Mouse (Mus musculus) liver, embryonic 11.5 days (tissue): ENCODE data around the gene Wdsub1. TPM values are rescaled to one million over a fixed set of nuclear protein-coding genes. Genes with fewer than 3 reads are reported as not detected.

Experiments
- ATAC-seq: fragments of 200-750 bp; cut with Nextera tagmentation; replicated peaks from 2 replicates; pipeline ENCODE4 v1.8.0; 2017; ENCODE audit warnings: moderate number of reproducible peaks, mild to moderate bottlenecking, moderate TSS enrichment, moderate library complexity; ENCODE audit not compliant: low FRiP score
- DNase-seq: peaks from one replicate; pipeline ENCODE4 v3.0.0-alpha.2; 2017; ENCODE audit warnings: low spot score
- H3K27ac ChIP-seq: fragments of 300-500 bp; sonication (generic); 2 replicates; pipeline ENCODE4 v1.5.1; 2014; ENCODE audit warnings: mild to moderate bottlenecking, low read depth, low read length, control low read depth
- H3K27me3 ChIP-seq: fragments of 300-500 bp; sonication (generic); replicated peaks from 2 replicates; pipeline ENCODE4 v1.6.1; 2014; ENCODE audit warnings: low read length, mixed read lengths; ENCODE audit not compliant: control insufficient read depth, insufficient read depth
- H3K36me3 ChIP-seq: fragments of 300-500 bp; sonication (generic); 2 replicates; pipeline ENCODE4 v1.6.1; 2014; ENCODE audit warnings: mild to moderate bottlenecking, low read length, moderate library complexity, mixed read lengths; ENCODE audit not compliant: control insufficient read depth, insufficient read depth
- H3K4me1 ChIP-seq: fragments of 300-500 bp; sonication (generic); replicated peaks from 2 replicates; pipeline ENCODE4 v1.6.1; 2014; ENCODE audit warnings: low read length, mixed read lengths; ENCODE audit not compliant: control insufficient read depth, insufficient read depth
- H3K4me2 ChIP-seq: fragments of 300-500 bp; sonication (generic); 2 replicates; pipeline ENCODE4 v1.6.1; 2014; ENCODE audit warnings: mild to moderate bottlenecking, control low read depth, moderate library complexity
- H3K4me3 ChIP-seq: fragments of 300-500 bp; sonication (generic); 2 replicates; pipeline ENCODE4 v1.5.1; 2014; ENCODE audit warnings: low read depth, low read length, control low read depth
- H3K9ac ChIP-seq: fragments of 300-500 bp; sonication (generic); 2 replicates; pipeline ENCODE4 v1.6.1; 2014; ENCODE audit warnings: low read depth, low read length, control low read depth
- H3K9me3 ChIP-seq: fragments of 300-500 bp; sonication (generic); 2 replicates; pipeline ENCODE4 v1.6.1; 2016; ENCODE audit warnings: low read length, inconsistent platforms, mixed read lengths; ENCODE audit not compliant: control insufficient read depth
- WGBS: fragments of 180-500 bp; shearing (Covaris S2); extraction: QIAGEN DNeasy Blood & Tissue Kit; methylation state at CpG from one replicate; pipeline ENCODE4 v1.1.7; 2014; 5-methylcytosine and 5-hydroxymethylcytosine counted together
- polyA plus RNA-seq: library from polyadenylated mRNA; unstranded; fragments of >200 nt; fragmentation: Nextera tagmentation; extraction: Ambion mirVana; gene quantifications from 2 replicates; pipeline ENCODE4 v1.2.1, GENCODE M21; 2014

The Wdsub1 gene
- polyA plus RNA-seq, 1 experiment from 2014 or later = 23.5 TPM

DNA sequence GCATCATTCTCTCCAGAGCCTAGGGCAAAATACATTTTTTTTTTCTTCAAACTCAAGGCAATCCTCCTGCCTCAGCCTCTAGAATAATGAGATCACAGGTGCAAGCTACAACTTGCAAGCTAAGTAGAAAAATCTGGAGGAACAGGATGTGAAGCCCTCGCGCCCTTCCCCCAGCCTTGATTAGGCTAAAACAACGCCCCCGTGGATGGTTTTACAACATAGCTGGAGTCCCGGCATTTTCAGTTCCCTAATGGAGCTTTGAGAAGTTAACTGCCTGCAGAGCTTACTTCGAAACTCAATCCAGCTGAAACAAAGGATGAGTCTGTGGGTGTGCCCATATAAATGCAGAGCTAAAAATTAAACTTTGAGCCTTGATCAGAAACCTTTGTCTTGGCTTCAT is 7.3 kb upstream of the Wdsub1 start:
- no peak for DNase-seq
- 74% methylated on average over 6 of the region's 6 CpGs for WGBS

DNA sequence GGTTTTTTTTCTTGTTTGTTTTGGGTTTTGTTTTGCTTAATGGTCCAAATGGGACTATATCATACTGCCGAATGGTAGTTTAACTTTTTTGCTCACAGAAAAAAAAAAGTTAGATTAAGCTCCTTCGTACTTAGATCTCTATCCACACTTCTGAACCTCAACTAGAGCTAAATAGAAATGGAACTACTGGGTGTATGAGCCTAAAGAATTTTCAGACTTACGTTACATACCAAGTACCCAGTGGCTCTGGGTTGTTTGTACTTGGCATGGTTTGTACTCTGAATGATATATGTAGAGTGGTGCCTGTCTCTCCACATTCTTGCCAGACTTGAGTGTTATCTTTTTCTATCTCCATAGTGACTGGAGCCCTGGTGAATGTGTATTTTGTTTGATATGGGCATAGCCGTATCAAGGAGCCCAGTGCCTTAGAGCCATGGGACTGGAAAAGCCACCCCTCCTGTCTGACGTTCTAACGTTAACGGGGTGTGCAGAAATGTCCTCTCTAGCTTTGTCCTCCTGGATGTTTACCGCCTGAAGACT is 421 bp upstream of the Wdsub1 start:
- Histone ChIP-seq H3K4me1 (0 out of 2 replicates have a peak, but pooled peaks cover 5% of the 10 kb centered on the region), H3K27me3 (no peaks in the 10 kb centered on the region), H3K9me3 (no peaks in the 10 kb centered on the region), H3K9ac (peak overlapping the region; percentile 73; the same call in 1 of the 2 replicates), H3K4me3 (peak overlapping the region; percentile 74), H3K4me2 (peak overlapping the region; percentile 75), H3K27ac (0 out of 2 replicates have a peak overlapping the region, but pooled peaks have one; percentile 11), H3K36me3 (no peaks in the 10 kb centered on the region)
- WGBS = 49% methylated on average over 8 of the region's 8 CpGs
- DNase-seq = no peak
- ATAC-seq = peak; percentile 65

More for the DNA sequence above, 7.3 kb upstream of the Wdsub1 start:
- Histone ChIP-seq H3K9me3 (no peaks in the 10 kb centered on the region), H3K4me1 (no peaks in the 10 kb centered on the region), H3K36me3 (no peaks in the 10 kb centered on the region), H3K27me3 (no peaks in the 10 kb centered on the region), H3K4me2 (no peak overlapping the region), H3K4me3 (no peak overlapping the region), H3K9ac (no peak overlapping the region), H3K27ac (no peak overlapping the region)
- ATAC-seq = no peak

DNA sequence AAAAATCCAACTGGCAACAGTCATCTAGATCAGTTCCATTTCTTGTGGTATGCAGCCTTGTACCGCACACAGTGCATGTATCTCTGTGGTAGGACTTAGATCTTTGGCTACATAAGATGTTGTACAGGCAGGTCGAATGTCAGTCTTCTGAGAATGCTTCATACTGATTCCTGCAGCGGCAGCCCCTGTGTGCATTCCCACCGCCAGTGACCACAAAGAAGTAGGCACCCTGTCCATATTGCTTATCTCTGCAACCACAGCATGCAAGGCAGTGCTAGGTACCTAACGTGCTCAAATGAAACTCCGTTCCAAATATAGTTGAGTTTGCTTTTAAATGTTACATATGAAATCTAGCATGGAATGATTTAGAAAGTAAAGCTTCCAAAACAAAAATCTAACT is 987 bp downstream of the Wdsub1 start:
- ATAC-seq (no peak; the same call in 1 of the 2 replicates), DNase-seq (no peak)
- H3K9me3 ChIP-seq = no peaks in the 10 kb centered on the region
- 34% methylated on average over 6 of the region's 6 CpGs for WGBS
- peak overlapping the region; percentile 74 for H3K4me3 ChIP-seq
- H3K36me3 ChIP-seq = no peaks in the 10 kb centered on the region; the same call in 1 of the 2 replicates
- peak overlapping the region; percentile 57; the same call in 1 of the 2 replicates for H3K27ac ChIP-seq
- H3K9ac ChIP-seq = peak overlapping the region; percentile 73
- no peaks in the 10 kb centered on the region for H3K27me3 ChIP-seq
- H3K4me2 ChIP-seq = peak overlapping the region; percentile 75
- 0 out of 2 replicates have a peak, but pooled peaks cover 5% of the 10 kb centered on the region for H3K4me1 ChIP-seq

DNA sequence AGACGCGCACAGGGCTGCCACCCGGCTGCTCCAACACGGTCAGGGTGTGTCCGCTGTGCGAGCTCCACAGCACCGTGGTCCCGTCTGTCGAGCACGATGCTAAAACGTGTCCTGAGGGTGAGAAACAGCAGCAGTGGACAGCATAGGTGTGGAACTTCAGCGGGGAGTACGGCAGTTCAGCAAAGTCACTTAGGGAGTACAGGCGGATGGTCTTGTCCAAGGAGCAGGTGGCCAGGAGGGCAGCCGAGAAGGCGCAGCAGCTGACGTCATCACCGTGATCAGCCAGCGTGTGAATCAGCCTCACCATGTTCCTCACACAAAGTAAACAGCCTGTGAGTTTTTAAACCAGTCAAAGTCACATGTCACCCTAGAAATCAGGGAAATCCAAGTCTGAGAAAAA is 4.2 kb downstream of the Wdsub1 start:
- no peak for DNase-seq
- ATAC-seq = no peak
- Histone ChIP-seq H3K9ac (no peak overlapping the region), H3K9me3 (no peaks in the 10 kb centered on the region), H3K36me3 (no peaks in the 10 kb centered on the region; the same call in 1 of the 2 replicates), H3K4me1 (0 out of 2 replicates have a peak, but pooled peaks cover 5% of the 10 kb centered on the region), H3K4me3 (no peak overlapping the region), H3K27ac (no peak overlapping the region), H3K27me3 (no peaks in the 10 kb centered on the region), H3K4me2 (no peak overlapping the region)
- 69% methylated on average over 19 of the region's 19 CpGs for WGBS

DNA sequence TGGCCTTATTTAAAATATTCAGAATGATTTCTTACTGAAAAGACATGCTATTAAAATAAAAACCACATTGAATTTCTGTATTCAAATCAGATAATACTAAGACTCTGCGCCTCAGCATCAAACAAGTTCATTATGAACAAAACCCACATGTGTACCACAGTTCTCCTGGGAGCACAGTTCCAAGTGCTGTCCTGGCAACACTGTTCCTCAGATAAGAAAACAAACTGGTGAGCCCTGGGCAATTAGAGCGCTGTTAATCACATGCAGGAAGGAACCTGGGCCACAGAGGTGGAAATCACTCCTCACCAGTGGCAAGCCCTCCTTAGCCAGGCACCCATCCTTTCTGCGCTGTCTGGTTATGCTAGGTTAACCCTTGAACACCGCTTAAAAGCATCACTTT is 5.1 kb downstream of the Wdsub1 start:
- no peak for DNase-seq
- no peak for ATAC-seq
- H3K36me3 ChIP-seq = no peaks in the 10 kb centered on the region; the same call in 1 of the 2 replicates

DNA sequence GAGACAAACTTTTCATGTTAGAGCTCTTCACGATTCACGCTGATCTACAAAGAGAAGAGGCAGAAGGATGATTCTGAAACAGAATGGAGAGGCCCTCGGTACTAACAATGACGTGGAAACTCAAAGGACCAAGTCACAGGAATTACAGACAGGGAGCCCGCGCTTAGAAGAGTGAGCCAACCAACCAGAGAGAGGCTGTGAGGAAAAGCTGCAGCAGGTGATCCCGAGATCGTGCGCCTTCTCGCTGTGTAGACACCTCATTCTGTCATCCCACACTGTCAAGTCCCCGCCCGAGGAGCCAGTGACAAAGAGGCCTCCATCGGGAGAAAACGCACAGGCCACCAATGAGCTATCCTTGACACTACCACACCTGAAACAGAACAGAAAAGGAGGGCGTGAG is 5.9 kb downstream of the Wdsub1 start:
- Histone ChIP-seq H3K36me3 (peaks cover 2% of the 10 kb centered on the region), H3K4me3 (no peak overlapping the region), H3K9me3 (no peaks in the 10 kb centered on the region), H3K27ac (no peak overlapping the region), H3K4me1 (0 out of 2 replicates have a peak, but pooled peaks cover 2% of the 10 kb centered on the region), H3K4me2 (no peak overlapping the region), H3K9ac (no peak overlapping the region), H3K27me3 (no peaks in the 10 kb centered on the region)
- DNase-seq (no peak), ATAC-seq (no peak)
- 87% methylated on average over 15 of the region's 15 CpGs for WGBS

More for the DNA sequence above, 5.1 kb downstream of the Wdsub1 start:
- Histone ChIP-seq H3K4me1 (0 out of 2 replicates have a peak, but pooled peaks cover 5% of the 10 kb centered on the region), H3K27me3 (no peaks in the 10 kb centered on the region), H3K9ac (no peak overlapping the region), H3K27ac (no peak overlapping the region), H3K4me3 (no peak overlapping the region), H3K4me2 (no peak overlapping the region), H3K9me3 (no peaks in the 10 kb centered on the region)
- 75% methylated on average over 4 of the region's 4 CpGs for WGBS

DNA sequence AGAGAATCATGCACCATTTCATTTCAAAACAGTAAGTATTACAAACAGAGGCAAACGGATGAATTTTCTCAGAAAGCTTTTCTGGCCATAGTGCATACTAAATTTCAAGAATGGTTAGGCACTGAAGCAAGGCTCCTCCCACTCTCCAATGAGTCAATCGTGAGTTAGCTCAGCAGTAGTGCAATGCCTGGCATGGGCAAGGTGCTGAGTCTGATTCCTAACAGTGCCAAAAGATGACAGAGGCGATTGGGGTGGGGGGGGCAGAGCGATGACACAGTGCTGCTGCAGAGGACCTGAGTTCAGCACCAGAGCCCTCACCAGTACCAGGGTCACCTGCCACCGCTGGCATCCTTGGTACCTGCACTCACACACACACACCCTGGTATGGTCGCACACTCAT is 11.9 kb downstream of the Wdsub1 start:
- no peaks in the 10 kb centered on the region for H3K27me3 ChIP-seq
- DNase-seq = no peak
- H3K9ac ChIP-seq = no peak overlapping the region
- H3K4me3 ChIP-seq = no peak overlapping the region
- ATAC-seq = no peak
- H3K4me2 ChIP-seq = no peak overlapping the region
- H3K9me3 ChIP-seq = no peaks in the 10 kb centered on the region
- 90% methylated on average over 6 of the region's 6 CpGs for WGBS
- no peaks in the 10 kb centered on the region for H3K4me1 ChIP-seq
- peaks cover 2% of the 10 kb centered on the region; the same call in 1 of the 2 replicates for H3K36me3 ChIP-seq
- H3K27ac ChIP-seq = no peak overlapping the region

DNA sequence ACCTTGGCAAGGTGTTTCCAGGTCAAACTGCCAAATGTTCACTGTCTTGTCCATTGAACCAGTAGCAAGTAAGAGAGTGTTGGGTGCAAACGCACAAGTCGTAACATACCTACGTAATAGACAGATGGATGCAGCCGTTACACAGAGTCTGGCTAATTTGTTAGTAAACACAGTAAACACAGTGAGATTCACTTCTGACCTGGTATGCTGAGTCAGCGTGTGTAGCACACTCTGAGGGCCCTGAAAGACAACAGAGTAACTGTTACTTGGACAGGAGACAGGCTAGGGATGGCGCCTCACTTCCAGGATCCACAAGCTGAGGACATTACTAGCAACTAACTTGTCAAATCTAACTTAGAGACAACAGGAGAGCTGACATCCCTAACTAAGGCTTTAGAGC is 19.8 kb downstream of the Wdsub1 start:
- DNase-seq (no peak), ATAC-seq (no peak)

DNA sequence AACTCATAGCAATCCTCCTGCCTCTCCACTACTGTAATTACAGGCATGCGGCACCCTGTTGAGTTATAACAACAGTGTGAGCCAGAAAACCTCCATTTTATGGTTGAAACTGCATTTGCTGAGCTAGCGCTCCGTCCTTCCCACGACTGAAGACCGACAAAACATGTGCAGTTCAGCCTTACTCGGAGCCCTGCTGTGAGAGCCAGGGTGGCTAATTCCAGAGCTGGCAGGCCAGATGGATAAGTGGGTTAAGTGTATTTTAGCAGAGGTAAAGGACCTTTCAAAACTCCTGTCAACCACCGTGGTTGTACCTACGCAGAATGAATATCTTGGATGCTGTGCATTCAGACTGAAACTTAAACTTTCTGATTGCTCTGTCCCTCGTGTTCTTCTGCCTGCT is 28.0 kb downstream of the Wdsub1 start:
- 87% methylated on average over 9 of the region's 9 CpGs for WGBS
- Histone ChIP-seq H3K36me3 (no peaks in the 10 kb centered on the region; the same call in 1 of the 2 replicates), H3K27me3 (no peaks in the 10 kb centered on the region), H3K4me2 (no peak overlapping the region), H3K9ac (no peak overlapping the region), H3K9me3 (no peaks in the 10 kb centered on the region), H3K4me3 (no peak overlapping the region), H3K4me1 (no peaks in the 10 kb centered on the region), H3K27ac (no peak overlapping the region)
- DNase-seq (no peak), ATAC-seq (no peak)

More for the DNA sequence above, 19.8 kb downstream of the Wdsub1 start:
- Histone ChIP-seq H3K36me3 (no peaks in the 10 kb centered on the region; the same call in 1 of the 2 replicates), H3K4me2 (no peak overlapping the region), H3K27ac (no peak overlapping the region), H3K9me3 (no peaks in the 10 kb centered on the region), H3K4me3 (no peak overlapping the region), H3K4me1 (no peaks in the 10 kb centered on the region), H3K27me3 (no peaks in the 10 kb centered on the region), H3K9ac (no peak overlapping the region)
- 82% methylated on average over 6 of the region's 6 CpGs for WGBS
